Mouse (Mus musculus) liver, adult 2 months (tissue): ENCODE measurements at regions not wholly inside any gene's neighbourhood (a gene's known extent, or its start where the extent isn't known, plus 50 kb on each side); places are given as distances from the start of the nearest gene placed in this dataset.
A peak's percentile ranks its signal among the peaks of the same experiment; 100 is the strongest.

Experiments used
- CTCF ChIP-seq: fragments of 200-500 bp; IDR thresholded peaks from 2 replicates; pipeline ENCODE4 v1.5.1; 2011; ENCODE audit warnings: low read depth, low read length, control low read depth
- POLR2A ChIP-seq: fragments of 200-500 bp; IDR thresholded peaks from 2 replicates; pipeline ENCODE4 v1.6.1; 2011; ENCODE audit warnings: low read length, control low read depth; ENCODE audit not compliant: insufficient read depth; ENCODE audit errors: extremely low read depth

- peak; percentile 70 for TF ChIP-seq CTCF
- TF ChIP-seq POLR2A: no peak
Measured at GRCm38 (mm10) chr4:70601301-70601700, 66.5 kb upstream of the Megf9 start.
